Mouse (Mus musculus): ENCODE results near the gene Zfp428.

DNA sequence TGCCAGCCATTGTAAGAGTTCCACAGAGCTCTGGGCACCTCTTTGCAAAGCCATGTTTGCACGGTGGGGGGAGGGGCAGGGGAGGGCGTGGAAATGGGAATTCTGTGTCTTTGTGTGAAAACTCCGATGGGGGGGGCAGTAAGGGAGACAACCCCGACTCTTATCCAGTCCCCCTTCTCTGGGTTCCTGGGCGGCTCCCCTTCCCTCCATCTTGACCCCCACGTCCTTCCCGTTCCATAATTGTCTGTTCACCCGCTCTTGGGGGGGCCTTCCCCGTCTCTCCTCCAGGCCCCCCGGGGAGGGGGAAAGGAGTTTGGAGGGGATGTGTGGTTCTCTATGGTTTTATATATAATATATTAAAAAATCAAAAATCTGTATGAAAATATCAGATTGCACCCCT is 2.8 kb upstream of the Zfp428 start:
- TF ChIP-seq KAT2A (IDR thresholded peaks at IDR 0.05; ENCODE audit: insufficient replicate concordance, low read length) (no peak), CTCF (conservative IDR thresholded peaks at IDR 0.05 in 1 of 2, IDR thresholded peaks at IDR 0.05 in 1 of 2; ENCODE audit: low read depth in 2 of 2, low read length in 2 of 2) (no peak), POLR2A (IDR thresholded peaks at IDR 0.05; ENCODE audit: low read depth, low read length) (no peak), EP300 (IDR thresholded peaks at IDR 0.05; ENCODE audit: low read length) (no peak), ZMIZ1 (IDR thresholded peaks at IDR 0.05; ENCODE audit: low read depth, low read length) (no peak), USF1 (IDR thresholded peaks at IDR 0.05; ENCODE audit: low read depth, low read length) (no peak)
